Mouse (Mus musculus) spleen, embryonic (tissue): ENCODE results near the gene Stac.

ENCODE experiments used
- CTCF ChIA-PET: fragments of 350-600 bp; sonication (Branson Sonifier 250); formaldehyde crosslinking; loops from one replicate; lab custom pipeline; 2022; lab: Charles Lee

The Stac gene

DNA sequence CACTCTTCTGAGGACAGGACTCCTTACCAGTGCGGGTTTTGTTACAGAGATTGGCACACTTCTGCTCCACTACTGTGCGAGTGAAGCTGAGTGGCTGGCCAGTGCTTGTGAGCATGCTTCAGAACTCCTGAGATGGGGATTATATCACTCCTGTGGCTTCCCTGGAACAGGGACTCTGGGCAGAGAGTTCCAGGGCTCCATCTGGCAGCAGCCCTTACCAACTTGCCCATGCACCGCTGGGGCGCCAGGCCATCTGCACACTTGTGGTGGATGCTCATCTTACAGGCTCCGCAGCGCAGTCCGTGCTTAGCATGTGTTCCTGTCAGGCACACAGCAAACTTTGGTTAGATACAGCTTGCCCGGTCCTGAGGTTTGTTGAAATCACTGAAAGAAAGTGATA lies 83.5 kb downstream of the Stac start:
- CTCF ChIA-PET, result no interaction called here

DNA sequence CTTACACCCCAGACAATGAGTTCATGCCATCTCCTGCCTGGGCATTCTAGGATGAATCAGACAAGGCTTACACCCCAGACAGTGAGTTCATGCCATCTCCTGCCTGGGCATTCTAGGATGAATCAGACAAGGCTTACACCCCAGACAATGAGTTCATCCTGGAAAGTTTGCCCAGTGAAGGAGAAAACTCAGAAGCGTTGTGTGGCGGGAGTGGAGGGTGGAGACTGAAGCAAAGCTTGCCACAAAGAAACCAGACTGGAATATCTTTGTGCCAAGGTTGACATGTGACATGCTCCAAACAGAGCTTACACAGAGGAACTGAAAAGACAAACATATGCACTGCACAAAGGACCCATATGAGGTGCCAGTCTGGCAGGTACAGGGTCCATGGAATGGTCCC lies 102.6 kb downstream of the Stac start:
- CTCF ChIA-PET, result no interaction called here

- CTCF ChIA-PET, result no interaction called here
Observed at GRCm38 (mm10) chr9:111578784-111579183, 111.4 kb downstream of the Stac start.

DNA sequence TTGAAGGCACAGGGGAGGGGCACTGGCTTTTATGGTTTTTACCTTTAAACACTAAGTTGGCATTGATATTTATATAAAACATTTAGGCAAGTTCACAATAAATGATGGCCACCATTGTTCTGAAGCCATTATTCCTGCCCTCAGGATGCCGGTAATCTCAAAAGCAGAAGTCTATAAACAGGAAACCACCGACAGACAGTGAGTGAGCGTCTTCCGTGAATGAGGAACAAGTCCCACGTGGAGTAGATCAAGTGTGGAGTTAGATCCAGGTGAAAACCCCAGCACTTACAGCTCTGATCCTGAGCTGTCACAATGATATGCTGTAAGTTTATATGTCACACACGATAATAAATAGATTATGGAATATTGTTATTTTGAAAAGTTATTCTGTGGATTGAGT lies 112.7 kb downstream of the Stac start:
- CTCF ChIA-PET, result no interaction called here

DNA sequence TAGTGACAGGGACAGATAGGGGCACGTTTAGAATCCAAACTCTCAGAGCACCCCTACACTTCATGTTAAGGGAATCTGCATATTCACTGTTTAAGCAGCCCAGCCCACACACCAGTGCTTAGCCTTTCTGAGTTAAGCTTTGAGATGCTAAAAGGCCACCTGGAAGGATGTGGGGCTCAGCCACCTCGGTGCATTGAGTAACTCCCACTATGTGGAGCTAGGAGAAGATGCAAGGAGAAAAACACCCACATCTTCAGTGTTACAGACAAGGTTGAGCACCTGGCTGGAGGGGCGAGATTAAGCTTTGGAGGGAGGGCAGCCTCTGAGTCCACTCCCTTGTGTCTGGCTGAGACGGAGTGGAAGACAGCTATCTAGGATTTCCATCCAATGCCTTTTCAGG lies 114.3 kb downstream of the Stac start:
- CTCF ChIA-PET, result no interaction called here

GRCm38 (mm10) chr9:111573836-111574235 lies 116.3 kb downstream of the Stac start:
- CTCF ChIA-PET, result no interaction called here

- CTCF ChIA-PET, result no interaction called here
Observed at GRCm38 (mm10) chr9:111571619-111572018, 118.5 kb downstream of the Stac start.

- CTCF ChIA-PET, result no interaction called here
Observed at GRCm38 (mm10) chr9:111564176-111564575, 126.0 kb downstream of the Stac start.

DNA sequence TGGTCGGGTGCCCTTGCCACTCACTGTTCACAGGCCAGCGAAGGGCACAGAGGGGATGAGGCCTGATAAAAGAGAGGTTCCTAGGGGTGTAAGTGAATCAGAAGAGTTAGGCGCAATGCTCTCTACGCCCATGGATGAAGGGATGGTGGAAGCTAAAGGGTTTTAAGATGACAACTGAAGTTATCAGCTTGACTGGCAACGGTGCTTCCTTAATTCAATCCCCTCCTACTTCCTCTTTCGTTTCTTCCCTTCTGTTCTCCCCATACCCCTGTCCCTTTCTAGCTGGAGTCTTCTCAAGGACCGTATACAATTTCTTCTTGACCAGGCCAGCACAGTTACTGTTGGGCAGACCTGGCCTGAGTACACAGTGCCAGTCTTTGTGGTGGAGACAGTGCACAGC lies 126.9 kb downstream of the Stac start:
- CTCF ChIA-PET, result interaction anchor here (0.6 kb wide), 1 partner anchor 206 kb away, joined by 5 read pairs; no protein-coding TSS in a partner anchor

DNA sequence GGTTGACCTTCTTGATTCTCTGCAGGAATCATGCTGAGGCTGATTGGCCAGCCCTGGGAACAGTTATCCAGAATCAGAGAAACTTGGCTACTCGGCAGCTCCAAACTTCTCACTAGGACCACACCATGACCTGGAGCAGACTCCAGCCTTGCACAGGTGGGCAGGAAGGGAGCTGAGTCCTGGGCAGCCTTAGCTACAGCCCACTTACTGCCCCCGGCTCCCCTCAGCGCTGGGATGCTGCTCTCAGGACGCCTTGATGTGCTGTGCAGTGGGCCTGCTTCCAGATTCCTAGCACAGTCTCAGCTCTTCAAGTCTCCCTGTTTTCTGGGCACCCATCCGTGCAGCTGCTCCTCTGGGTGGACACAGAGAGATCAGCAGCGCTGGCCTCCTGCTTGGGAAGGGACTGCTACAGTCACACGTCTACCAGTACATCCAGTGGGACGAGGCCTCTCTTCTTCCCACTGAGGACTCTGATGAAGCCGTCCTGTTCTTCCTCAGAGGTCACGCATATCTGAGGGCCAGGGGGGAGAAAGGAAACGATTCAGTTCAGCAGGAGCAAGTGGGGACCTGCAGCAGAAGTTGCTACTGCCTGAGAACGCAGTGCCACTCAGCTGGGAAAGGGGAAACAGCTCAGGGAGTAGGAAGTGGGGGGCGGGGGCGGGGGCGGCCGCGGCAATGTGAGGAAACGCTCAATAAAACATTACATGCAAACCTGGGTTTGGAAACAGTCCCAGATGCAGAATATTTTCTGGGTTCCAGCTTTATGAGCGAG lies 127.7 kb downstream of the Stac start:
- CTCF ChIA-PET, result interaction anchor here (0.6 kb wide), 1 partner anchor 205 kb away, joined by 5 read pairs; no protein-coding TSS in a partner anchor

DNA sequence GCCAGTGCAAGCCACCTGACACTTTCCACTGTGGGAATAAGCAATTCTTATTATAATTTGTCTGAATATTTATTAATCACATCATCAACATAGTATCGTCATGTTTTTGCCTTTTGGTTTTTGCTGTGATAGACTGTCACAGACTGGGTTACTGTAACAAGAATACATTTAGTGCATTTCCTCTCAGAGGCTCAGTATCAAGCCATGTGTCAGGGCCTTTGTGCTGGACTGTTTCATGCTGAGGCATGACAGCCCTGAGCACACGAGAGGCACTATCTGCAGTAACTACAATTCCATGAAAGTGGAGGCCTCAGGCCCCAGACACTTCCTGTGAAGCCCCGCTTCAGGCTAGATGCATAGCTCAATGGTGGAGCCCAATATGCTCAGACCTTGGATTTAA lies 133.4 kb downstream of the Stac start:
- CTCF ChIA-PET, result no interaction called here

DNA sequence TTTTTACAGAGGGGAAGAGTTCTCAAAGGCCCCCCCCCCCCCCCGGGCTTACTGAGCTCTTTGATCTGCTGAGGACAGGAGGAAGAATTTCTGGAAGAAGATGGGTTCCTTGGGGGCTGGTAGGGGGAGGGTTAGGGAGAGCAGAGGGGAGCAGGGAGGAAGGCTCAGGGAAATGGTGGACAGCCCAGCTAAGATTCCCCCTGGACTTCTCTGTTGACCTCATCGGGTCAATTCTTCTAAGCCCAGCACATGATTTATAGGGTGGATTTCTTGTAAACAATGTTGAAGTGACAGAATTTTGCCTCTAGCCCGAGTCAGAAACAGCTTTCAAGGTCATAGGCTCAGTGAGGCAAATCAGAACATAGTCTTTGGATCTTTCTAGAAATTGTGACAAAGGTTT lies 137.3 kb downstream of the Stac start:
- CTCF ChIA-PET, result no interaction called here

DNA sequence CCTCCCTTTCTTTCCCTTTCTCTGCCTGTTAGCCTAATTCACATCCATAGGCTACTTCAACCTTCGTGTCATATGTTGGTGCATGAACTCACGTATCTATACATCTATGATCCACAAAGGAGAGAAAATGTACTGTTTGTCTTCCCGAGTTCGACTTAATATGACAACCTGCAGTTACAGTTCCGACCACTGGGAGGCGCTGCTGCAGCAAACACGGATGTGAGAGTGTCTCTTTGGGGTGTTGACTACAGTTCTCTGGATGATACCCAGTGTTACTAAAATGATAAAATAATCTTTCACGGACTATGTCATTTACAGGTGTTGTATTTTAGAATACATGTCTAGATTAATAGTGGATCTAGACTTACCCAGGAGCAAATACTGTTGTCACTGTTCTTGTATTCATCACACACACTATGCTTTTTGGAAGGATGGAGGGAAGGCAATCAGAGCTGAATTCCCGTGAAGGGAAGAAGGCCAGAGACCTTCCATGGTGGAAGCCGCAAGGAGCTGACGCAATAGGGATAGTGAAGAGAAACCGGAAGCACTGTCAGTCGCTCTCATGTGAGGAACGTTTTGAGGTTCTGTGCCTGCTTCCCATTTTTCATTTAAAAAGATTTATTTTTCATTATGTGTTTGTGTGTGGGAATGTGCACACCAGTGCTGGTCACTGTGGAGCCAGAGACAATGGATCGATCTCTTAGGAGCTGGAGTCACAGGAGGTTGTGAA lies 138.5 kb downstream of the Stac start:
- CTCF ChIA-PET, result no interaction called here

DNA sequence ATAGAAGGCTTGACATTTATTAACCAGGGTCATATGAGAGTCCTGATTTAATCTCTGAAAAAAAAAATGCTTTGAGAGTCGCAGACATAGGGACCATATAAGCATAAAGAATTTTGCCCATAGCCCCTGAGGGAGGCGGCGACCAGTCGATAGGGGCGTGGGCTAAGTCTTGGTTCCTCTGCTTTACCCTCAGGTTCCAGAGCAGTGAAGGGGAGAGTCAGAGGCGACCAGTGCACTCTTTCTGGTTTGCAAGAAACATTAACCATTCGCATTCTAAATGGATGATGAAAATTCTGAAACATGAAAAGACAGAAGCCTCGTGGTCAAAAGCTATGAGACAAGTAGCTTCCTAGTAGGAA lies 139.2 kb downstream of the Stac start:
- CTCF ChIA-PET, result no interaction called here

DNA sequence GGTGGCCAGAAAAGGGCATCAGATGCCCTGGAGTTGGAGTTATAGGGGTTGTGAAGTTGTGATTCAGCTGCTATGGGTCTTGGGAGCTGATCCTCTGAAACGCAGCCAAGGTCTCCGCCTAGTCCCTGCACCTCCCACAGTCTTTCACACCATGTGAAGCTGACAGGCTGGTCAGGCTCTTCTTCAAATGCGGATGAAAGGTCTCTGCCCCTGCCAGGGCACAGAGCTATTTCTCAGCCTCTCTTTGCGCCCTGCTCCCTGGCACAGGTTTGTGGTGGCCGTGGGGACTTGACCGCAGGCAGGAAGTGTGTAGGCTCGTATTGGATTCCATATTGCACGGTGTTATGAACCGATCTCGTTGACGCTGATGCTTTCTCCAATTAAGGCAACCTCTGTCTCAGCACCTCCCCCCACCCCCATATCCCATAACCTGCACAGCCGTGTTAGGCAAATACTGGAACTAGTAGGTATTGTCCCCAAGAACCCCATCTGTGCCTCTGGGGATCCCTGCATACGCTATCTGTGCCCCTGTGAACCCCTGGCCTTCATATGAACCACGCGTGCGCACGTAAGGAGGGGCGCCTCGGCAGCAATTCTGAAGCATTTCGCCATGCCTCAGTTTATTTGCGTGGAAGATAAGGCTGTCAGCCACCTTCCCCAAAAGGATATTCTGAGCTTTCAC lies 139.7 kb downstream of the Stac start:
- CTCF ChIA-PET, result no interaction called here

- CTCF ChIA-PET, result interaction anchor here (0.6 kb wide), 1 partner anchor 1494 kb away, joined by 3 read pairs; no protein-coding TSS in a partner anchor
Observed at GRCm38 (mm10) chr9:111542663-111543062, 147.5 kb downstream of the Stac start.

GRCm38 (mm10) chr9:111535445-111536064 lies 154.6 kb downstream of the Stac start:
- CTCF ChIA-PET, result no interaction called here

DNA sequence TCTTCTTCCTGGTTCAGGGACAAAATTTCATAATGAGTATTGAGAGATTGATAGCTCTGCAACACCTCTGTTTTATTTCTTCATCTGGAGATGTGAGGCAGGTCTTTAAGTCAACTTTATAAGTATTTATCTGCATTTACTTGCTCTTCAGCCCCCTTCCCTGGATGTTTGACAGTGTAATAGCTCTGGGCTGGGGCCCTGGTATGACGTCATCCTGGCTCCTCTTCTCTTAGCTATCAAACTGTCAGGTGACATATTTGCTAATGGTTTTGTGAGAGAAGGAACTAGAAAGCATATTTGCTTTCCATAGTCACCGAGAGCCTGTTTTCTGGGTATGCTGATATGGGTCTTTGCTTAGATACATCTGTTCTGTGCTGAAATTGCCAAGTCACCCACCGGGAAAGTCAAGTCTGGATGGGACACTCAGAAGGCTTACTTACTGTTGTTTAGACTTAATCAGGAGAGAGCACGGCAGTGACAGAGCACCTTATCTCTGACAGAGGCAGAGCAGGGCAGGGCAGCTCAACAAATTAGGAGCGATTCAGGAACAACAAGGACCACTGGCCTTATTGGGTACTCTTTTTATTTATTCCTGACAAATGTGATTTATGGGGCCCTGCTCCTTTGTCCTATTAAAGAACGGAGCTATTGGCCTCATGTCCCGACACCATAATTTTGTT lies 155.3 kb downstream of the Stac start:
- CTCF ChIA-PET, result no interaction called here

GRCm38 (mm10) chr9:111523871-111524270 lies 166.3 kb downstream of the Stac start:
- CTCF ChIA-PET, result no interaction called here

- CTCF ChIA-PET, result no interaction called here
Observed at GRCm38 (mm10) chr9:111523111-111523510, 167.0 kb downstream of the Stac start.

DNA sequence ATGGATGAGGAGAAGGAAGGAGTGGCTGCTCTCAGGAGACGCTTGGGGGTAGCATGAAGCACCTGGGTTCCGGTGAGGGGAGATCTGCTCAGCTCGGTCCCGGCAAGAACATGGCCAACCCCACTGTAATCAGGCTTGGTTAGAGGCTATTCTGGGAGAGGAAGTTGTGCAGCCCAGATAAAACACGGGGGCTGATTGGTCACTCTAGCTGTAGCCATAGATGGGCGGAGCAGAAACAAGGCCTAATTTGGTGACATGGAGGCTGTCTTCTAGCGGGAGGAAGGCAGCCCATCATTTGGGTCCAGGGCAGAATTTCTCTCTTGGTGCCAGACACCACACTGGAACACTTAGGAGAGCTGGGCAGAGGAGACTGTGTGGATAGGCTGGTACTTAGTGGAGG lies 167.9 kb downstream of the Stac start:
- CTCF ChIA-PET, result no interaction called here

DNA sequence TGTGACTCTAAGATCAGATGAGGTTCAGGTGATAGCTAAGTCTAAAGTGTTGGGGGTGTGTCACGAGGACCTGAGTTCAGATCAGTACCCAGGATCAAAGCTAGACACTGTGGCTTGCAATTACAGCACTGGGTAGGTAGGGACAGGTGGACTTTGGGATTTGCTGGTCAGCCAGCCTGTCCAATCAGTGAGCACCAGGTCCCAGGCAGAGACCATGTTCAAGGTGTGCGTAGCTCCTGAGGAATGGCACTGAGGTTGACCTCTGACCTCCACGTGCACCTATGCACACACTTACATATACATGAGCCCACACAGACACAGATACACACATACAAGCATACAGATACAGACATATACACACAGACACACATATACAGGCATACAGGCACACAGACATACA lies 174.6 kb downstream of the Stac start:
- CTCF ChIA-PET, result no interaction called here
